Mouse (Mus musculus): ENCODE measurements around the gene Trarg1. TPM values are rescaled to one million over a fixed set of nuclear protein-coding genes. Genes with fewer than 3 reads are reported as not detected.
"Not testable (repeated sequence)": the region's sequence is repeated elsewhere in the genome, so short reads cannot be mapped to it uniquely, and the experiment has no call there.

The Trarg1 gene
- 1.3 TPM in 2 replicates for polyA plus RNA-seq (2015; fragmentation: Nextera tagmentation; extraction: Ambion mirVana)

DNA sequence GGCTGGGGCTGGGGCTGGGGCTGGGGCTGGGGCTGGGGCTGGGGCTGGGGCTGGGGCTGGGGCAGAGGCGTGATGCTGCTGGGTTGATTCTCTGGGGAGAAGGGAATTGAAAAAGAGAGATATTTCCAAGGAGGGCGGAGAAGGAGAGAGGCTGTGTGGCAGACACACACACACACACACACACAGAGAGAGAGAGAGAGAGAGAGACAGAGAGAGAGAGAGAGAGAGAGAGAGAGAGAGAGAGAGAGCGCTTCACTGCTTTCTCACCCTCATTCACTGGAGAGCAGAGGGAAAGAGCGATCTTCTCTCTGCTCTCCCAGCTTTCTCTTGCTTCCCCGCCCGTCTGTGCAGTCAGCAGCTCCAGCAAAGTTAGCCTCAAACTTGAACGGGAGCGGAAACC lies at the start of gene Trarg1:
TSS of gene Trarg1 (plus strand) at position 301 of the 400 bp plus-strand sequence.
- H3K36me3 ChIP-seq (ENCODE audit: insufficient read depth, low read length); ATAC-seq (replicated peaks; ENCODE audit: low FRiP score, low read depth); H3K27ac ChIP-seq; H3K4me2 ChIP-seq (ENCODE audit: low read length); H3K9me3 ChIP-seq (replicated peaks; ENCODE audit: low read length); DNase-seq (ENCODE audit: low spot score); H3K9ac ChIP-seq (ENCODE audit: low read depth, low read length); H3K4me1 ChIP-seq (replicated peaks; ENCODE audit: insufficient read depth, low read length); H3K4me3 ChIP-seq (replicated peaks; ENCODE audit: low read depth, low read length); H3K27me3 ChIP-seq (ENCODE audit: insufficient read depth, low read length): not testable (repeated sequence)
- 38% methylated on average over 8 of the region's 8 CpGs for WGBS

DNA sequence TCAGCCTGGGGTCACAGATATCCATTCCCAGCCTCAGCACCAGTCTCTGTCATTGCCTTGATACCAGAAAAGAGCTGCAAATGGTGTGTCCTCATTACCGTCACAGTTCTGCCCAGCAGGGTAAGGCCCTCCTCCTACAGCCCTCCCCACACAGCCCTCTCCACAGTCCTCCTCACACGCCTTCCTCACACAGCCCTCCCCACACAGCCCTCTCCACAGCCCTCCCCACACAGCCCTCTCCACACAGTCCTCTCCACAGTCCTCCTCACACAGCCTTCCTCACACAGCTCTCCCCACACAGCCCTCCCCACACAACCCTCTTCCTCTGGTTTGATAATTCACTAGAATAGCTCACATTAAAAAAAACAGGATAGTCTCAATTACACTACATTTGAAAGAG lies 49.6 kb upstream of the Trarg1 start:
- WGBS = 38% methylated on average over 2 of the region's 2 CpGs
- ATAC-seq (replicated peaks; ENCODE audit: low FRiP score, low read depth) = peak; percentile 72
- Histone ChIP-seq H3K27me3 (ENCODE audit: insufficient read depth, low read length) (no peaks in the 10 kb centered on the region), H3K4me1 (replicated peaks; ENCODE audit: insufficient read depth, low read length) (no peaks in the 10 kb centered on the region), H3K27ac (no peak overlapping the region), H3K4me2 (ENCODE audit: low read length) (no peak overlapping the region), H3K9ac (ENCODE audit: low read depth, low read length) (no peak overlapping the region), H3K9me3 (replicated peaks; ENCODE audit: low read length) (no peaks in the 10 kb centered on the region), H3K4me3 (replicated peaks; ENCODE audit: low read depth, low read length) (no peak overlapping the region), H3K36me3 (ENCODE audit: insufficient read depth, low read length) (no peaks in the 10 kb centered on the region)
- DNase-seq (ENCODE audit: low spot score) = peak; percentile 43
- TF ChIP-seq CTCF (IDR thresholded peaks at IDR 0.05; ENCODE audit: low read depth) = no peak

DNA sequence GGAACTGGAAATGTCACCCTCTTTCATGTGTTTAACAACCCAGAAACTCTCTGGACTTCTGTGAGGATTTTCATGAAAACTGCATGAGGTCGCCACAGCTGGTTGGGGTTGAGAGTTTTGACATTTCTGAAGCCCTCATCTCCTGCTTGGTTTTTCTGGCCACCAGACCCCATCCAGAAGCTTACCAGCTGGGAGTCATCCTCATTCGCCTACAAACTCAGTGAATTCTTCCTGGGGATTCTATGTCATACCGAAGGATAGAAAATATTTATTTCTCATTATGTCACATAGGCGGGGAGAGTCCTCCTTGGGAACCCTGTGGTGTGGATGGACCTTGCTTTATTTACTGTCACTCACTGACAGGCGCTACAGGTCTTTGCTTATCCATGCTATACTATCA lies 49.1 kb upstream of the Trarg1 start:
- Histone ChIP-seq H3K4me3 (replicated peaks; ENCODE audit: low read depth, low read length) (no peak overlapping the region), H3K4me2 (ENCODE audit: low read length) (no peak overlapping the region), H3K9ac (ENCODE audit: low read depth, low read length) (no peak overlapping the region), H3K27ac (no peak overlapping the region), H3K4me1 (replicated peaks; ENCODE audit: insufficient read depth, low read length) (no peaks in the 10 kb centered on the region), H3K27me3 (ENCODE audit: insufficient read depth, low read length) (no peaks in the 10 kb centered on the region), H3K9me3 (replicated peaks; ENCODE audit: low read length) (no peaks in the 10 kb centered on the region), H3K36me3 (ENCODE audit: insufficient read depth, low read length) (no peaks in the 10 kb centered on the region)
- WGBS = 50% methylated on average over 5 of the region's 5 CpGs
- TF ChIP-seq CTCF (IDR thresholded peaks at IDR 0.05; ENCODE audit: low read depth) = no peak
- ATAC-seq (replicated peaks; ENCODE audit: low FRiP score, low read depth) (no peak), DNase-seq (ENCODE audit: low spot score) (no peak)

DNA sequence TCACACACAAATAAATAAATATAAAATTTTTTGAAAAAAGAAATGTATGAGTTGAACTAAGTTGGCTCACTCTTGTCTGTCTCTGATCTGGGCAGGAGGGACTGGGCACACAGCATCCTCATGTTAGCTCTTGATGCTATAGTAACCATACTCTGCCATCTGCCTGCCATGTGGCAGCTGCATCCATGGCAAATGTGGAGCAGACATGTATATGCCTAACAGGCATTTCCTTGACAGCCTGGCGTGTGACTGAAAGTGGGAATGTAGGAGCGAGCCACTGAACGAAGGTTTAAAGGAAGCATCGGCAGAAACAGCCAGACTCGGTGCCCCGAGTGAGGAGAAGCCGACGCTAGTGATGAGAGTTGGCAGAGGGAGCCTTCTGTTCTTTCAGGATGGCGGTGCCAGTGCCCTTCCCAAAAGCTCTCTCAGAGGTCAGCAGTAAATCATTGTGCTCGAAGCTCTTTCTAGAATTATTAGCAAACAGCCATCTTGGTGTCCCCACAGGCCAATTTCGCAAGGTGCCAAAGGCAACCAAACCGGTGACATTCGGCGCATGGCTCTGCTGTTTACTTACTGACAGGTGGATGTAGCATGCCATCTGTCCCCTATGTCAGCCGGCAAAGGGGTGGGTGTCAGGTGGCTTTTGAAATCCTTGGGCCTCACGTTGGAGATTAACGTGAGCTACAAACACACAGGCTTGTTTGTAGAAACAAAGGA lies 40.2 kb upstream of the Trarg1 start:
- H3K4me1 ChIP-seq (replicated peaks; ENCODE audit: insufficient read depth, low read length) = no peaks in the 10 kb centered on the region
- TF ChIP-seq CTCF (IDR thresholded peaks at IDR 0.05; ENCODE audit: low read depth) = no peak
- H3K4me3 ChIP-seq (replicated peaks; ENCODE audit: low read depth, low read length) = no peak overlapping the region
- no peak overlapping the region for H3K9ac ChIP-seq (ENCODE audit: low read depth, low read length)
- DNase-seq (ENCODE audit: low spot score) = no peak
- WGBS = 71% methylated on average over 17 of the region's 17 CpGs
- no peak for ATAC-seq (replicated peaks; ENCODE audit: low FRiP score, low read depth)
- H3K27me3 ChIP-seq (ENCODE audit: insufficient read depth, low read length) = no peaks in the 10 kb centered on the region
- H3K36me3 ChIP-seq (ENCODE audit: insufficient read depth, low read length) = no peaks in the 10 kb centered on the region
- no peak overlapping the region for H3K27ac ChIP-seq
- no peak overlapping the region for H3K4me2 ChIP-seq (ENCODE audit: low read length)
- H3K9me3 ChIP-seq (replicated peaks; ENCODE audit: low read length) = no peaks in the 10 kb centered on the region

DNA sequence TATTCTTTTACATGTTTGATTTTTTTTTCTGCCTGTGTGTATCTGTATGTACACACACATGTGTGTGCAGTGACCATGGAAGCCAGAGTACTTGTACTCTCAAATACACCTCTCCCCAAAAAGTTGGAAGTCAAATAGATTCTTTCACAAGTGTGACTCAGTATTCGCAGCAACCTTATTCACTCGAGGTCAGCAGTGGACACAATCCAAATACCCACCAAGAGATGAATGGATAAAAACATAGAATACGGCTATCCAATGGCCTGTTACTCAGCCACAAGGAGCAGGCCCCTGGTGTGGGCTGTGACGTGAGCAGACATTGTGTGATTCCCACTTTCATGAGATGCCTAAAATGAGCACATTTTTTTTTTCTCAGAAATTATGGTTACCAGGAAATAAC lies 39.4 kb upstream of the Trarg1 start:
- H3K4me1 ChIP-seq (replicated peaks; ENCODE audit: insufficient read depth, low read length) = no peaks in the 10 kb centered on the region
- ATAC-seq (replicated peaks; ENCODE audit: low FRiP score, low read depth) = no peak
- H3K27ac ChIP-seq = no peak overlapping the region
- H3K4me2 ChIP-seq (ENCODE audit: low read length) = no peak overlapping the region
- no peak overlapping the region for H3K4me3 ChIP-seq (replicated peaks; ENCODE audit: low read depth, low read length)
- H3K9ac ChIP-seq (ENCODE audit: low read depth, low read length) = no peak overlapping the region
- no peaks in the 10 kb centered on the region for H3K27me3 ChIP-seq (ENCODE audit: insufficient read depth, low read length)
- 73% methylated on average over 4 of the region's 4 CpGs for WGBS
- H3K9me3 ChIP-seq (replicated peaks; ENCODE audit: low read length) = no peaks in the 10 kb centered on the region
- no peak for TF ChIP-seq CTCF (IDR thresholded peaks at IDR 0.05; ENCODE audit: low read depth)
- no peak for DNase-seq (ENCODE audit: low spot score)
- H3K36me3 ChIP-seq (ENCODE audit: insufficient read depth, low read length) = no peaks in the 10 kb centered on the region

DNA sequence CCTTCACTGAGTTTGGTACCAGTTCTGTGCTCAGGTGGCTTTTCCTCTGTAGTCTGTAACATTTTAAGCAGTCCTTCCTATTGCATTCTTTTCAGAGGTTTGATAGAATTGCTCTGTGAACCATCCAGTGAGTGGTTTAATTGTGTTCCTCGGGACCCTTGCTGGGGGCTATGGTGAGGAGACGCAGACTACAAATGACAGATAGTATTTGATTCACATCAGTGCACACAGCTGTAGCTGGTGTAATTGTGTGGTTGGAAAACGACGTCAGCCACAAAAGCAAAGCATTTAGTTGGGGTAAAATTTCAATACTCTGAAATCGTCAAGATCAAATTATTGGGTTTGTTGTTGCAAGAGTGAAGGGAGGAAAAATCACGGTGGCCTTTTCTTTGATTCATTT lies 35.4 kb upstream of the Trarg1 start:
- Histone ChIP-seq H3K36me3 (ENCODE audit: insufficient read depth, low read length) (no peaks in the 10 kb centered on the region), H3K9ac (ENCODE audit: low read depth, low read length) (no peak overlapping the region), H3K4me2 (ENCODE audit: low read length) (no peak overlapping the region), H3K4me3 (replicated peaks; ENCODE audit: low read depth, low read length) (no peak overlapping the region), H3K9me3 (replicated peaks; ENCODE audit: low read length) (no peaks in the 10 kb centered on the region), H3K27ac (no peak overlapping the region), H3K4me1 (replicated peaks; ENCODE audit: insufficient read depth, low read length) (no peaks in the 10 kb centered on the region; the same call in 1 of the 2 replicates), H3K27me3 (ENCODE audit: insufficient read depth, low read length) (no peaks in the 10 kb centered on the region)
- no peak for DNase-seq (ENCODE audit: low spot score)
- no peak for TF ChIP-seq CTCF (IDR thresholded peaks at IDR 0.05; ENCODE audit: low read depth)
- no peak for ATAC-seq (replicated peaks; ENCODE audit: low FRiP score, low read depth)
- WGBS = 36% methylated on average over 6 of the region's 6 CpGs

DNA sequence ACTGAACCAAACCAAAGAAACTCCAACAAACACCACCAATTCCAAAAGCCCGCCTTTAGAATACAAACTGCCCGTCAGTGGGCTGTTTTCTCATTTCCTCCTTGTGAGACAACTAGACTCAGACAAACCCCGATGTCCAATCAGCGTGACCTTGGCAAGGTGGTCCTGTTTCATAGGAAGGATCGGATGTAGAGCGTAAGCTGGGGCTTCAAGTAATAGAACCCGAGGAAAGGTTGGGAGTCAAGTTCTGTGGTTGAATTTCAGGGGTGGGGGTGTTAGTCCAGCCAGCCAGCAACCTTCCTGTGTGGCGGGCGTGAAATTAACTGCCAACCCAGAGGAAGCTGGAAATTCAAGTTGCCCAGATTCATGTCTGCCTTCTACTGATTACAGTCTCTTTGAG lies 34.6 kb upstream of the Trarg1 start:
- TF ChIP-seq CTCF (IDR thresholded peaks at IDR 0.05; ENCODE audit: low read depth) = no peak
- WGBS = 28% methylated on average over 9 of the region's 9 CpGs
- H3K4me1 ChIP-seq (replicated peaks; ENCODE audit: insufficient read depth, low read length) = no peaks in the 10 kb centered on the region; the same call in 1 of the 2 replicates
- no peak overlapping the region for H3K4me2 ChIP-seq (ENCODE audit: low read length)
- H3K4me3 ChIP-seq (replicated peaks; ENCODE audit: low read depth, low read length) = no peak overlapping the region
- H3K27me3 ChIP-seq (ENCODE audit: insufficient read depth, low read length) = no peaks in the 10 kb centered on the region
- DNase-seq (ENCODE audit: low spot score) = peak; percentile 77
- H3K9me3 ChIP-seq (replicated peaks; ENCODE audit: low read length) = no peaks in the 10 kb centered on the region
- H3K27ac ChIP-seq = no peak overlapping the region
- peak; percentile 45; the same call in 1 of the 2 replicates for ATAC-seq (replicated peaks; ENCODE audit: low FRiP score, low read depth)
- H3K36me3 ChIP-seq (ENCODE audit: insufficient read depth, low read length) = no peaks in the 10 kb centered on the region
- no peak overlapping the region for H3K9ac ChIP-seq (ENCODE audit: low read depth, low read length)

Data from kidney, postnatal 0 days (tissue).